Mouse (Mus musculus): ENCODE results near the gene Rnaseh2b. TPM values are rescaled to one million over a fixed set of nuclear protein-coding genes. Genes with fewer than 3 reads are reported as not detected.

Rnaseh2b gene
- total RNA-seq, 1 experiment, result 16.4 TPM

DNA sequence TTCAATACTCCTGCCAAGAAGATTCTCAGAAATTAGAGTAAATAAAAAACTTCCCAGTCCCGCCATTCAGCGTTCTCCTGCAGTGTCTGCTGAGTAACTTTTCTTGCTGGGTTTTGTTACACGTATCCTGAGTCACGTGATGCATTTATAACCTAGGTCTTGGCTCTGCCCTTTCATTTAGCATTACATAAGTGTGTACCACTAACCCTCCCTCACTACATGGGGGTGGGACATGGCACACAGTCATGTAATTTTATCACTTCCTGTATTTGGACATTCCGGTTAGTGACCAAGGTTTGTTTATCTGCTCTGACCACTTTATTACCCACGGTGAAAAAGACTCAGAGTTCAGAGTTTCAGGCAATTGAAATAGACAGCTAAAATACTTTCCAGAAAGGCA, 78.4 kb downstream of the Rnaseh2b start:
- Histone ChIP-seq H3K9me3 (ENCODE audit: control insufficient read depth, insufficient read depth, low read depth, low read length) (no peaks in the 10 kb centered on the region), H3K27ac (ENCODE audit: insufficient read depth, low read depth, low read length, poor library complexity, severe bottlenecking) (no peak overlapping the region), H3K9ac (ENCODE audit: insufficient read depth, low read depth, low read length, poor library complexity, severe bottlenecking) (no peak overlapping the region), H3K36me3 (ENCODE audit: control insufficient read depth, insufficient read depth, low read length, poor library complexity, severe bottlenecking) (peaks cover 11% of the 10 kb centered on the region; the same call in 1 of the 2 replicates), H3K4me3 (ENCODE audit: insufficient read depth in 1 of 2, low read depth in 1 of 2, low read length in 2 of 2, poor library complexity in 1 of 2, severe bottlenecking in 1 of 2) (no peak overlapping the region), H3K4me1 (ENCODE audit: control insufficient read depth in 2 of 2, insufficient read depth in 2 of 2, low read length in 2 of 2, poor library complexity in 1 of 2) (no peaks in the 10 kb centered on the region)
- no peak for DNase-seq (ENCODE audit: low read depth, low spot score)
- no peak for TF ChIP-seq ZNF384 (IDR thresholded peaks at IDR 0.05; ENCODE audit: low read depth, low read length)
- no peak for TF ChIP-seq CHD2 (IDR thresholded peaks at IDR 0.05; ENCODE audit: low read depth, low read length)
- TF ChIP-seq MAFK (IDR thresholded peaks at IDR 0.05; ENCODE audit: insufficient read depth, low read depth, low read length), result no peak
- no peak for TF ChIP-seq HCFC1 (IDR thresholded peaks at IDR 0.05; ENCODE audit: borderline replicate concordance, insufficient read depth, low read length)
- no peak for TF ChIP-seq ZC3H11A (IDR thresholded peaks at IDR 0.05; ENCODE audit: borderline replicate concordance, low read depth, low read length)
- in situ Hi-C loops (cut with MboI; ENCODE audit: low sequenced_read_pairs in 2 of 2, unreplicated experiment in 2 of 2), result no loop called here

DNA sequence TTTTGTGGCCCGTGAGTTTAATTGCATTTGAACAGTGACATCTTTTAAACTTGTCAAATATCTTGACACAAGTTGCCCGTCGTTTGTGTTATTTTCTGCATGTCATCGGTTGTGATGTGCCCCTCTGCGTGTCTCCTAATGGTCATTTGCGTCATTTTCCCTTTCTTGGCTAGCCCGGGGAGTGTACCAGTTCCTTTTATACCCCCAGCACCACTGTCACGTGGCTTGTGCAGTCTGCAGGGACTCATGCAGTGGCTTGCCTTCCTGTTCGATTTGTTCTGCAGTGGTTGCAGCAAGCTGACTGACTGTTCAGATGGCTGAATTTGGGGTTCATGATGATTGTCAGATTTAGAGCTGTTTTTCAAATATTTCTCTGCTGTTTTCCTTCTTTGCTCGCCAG, 81.6 kb downstream of the Rnaseh2b start:
- H3K9me3 ChIP-seq (ENCODE audit: control insufficient read depth, insufficient read depth, low read depth, low read length), result no peaks in the 10 kb centered on the region
- no peaks in the 10 kb centered on the region for H3K4me1 ChIP-seq (ENCODE audit: control insufficient read depth in 2 of 2, insufficient read depth in 2 of 2, low read length in 2 of 2, poor library complexity in 1 of 2)
- in situ Hi-C loops (cut with MboI; ENCODE audit: low sequenced_read_pairs in 2 of 2, unreplicated experiment in 2 of 2), result no loop called here
- peaks cover 11% of the 10 kb centered on the region for H3K36me3 ChIP-seq (ENCODE audit: control insufficient read depth, insufficient read depth, low read length, poor library complexity, severe bottlenecking)
- H3K27ac ChIP-seq (ENCODE audit: insufficient read depth, low read depth, low read length, poor library complexity, severe bottlenecking), result no peak overlapping the region
- DNase-seq (ENCODE audit: low read depth, low spot score), result no peak
- TF ChIP-seq ZC3H11A (IDR thresholded peaks at IDR 0.05; ENCODE audit: borderline replicate concordance, low read depth, low read length) (no peak), CHD2 (IDR thresholded peaks at IDR 0.05; ENCODE audit: low read depth, low read length) (no peak), MAFK (IDR thresholded peaks at IDR 0.05; ENCODE audit: insufficient read depth, low read depth, low read length) (no peak), ZNF384 (IDR thresholded peaks at IDR 0.05; ENCODE audit: low read depth, low read length) (no peak), HCFC1 (IDR thresholded peaks at IDR 0.05; ENCODE audit: borderline replicate concordance, insufficient read depth, low read length) (no peak)
- H3K9ac ChIP-seq (ENCODE audit: insufficient read depth, low read depth, low read length, poor library complexity, severe bottlenecking), result no peak overlapping the region
- H3K4me3 ChIP-seq (ENCODE audit: insufficient read depth in 1 of 2, low read depth in 1 of 2, low read length in 2 of 2, poor library complexity in 1 of 2, severe bottlenecking in 1 of 2), result no peak overlapping the region

GRCm38 (mm10) chr14:62375694-62376093, 83.3 kb downstream of the Rnaseh2b start:
- Histone ChIP-seq H3K9ac (ENCODE audit: insufficient read depth, low read depth, low read length, poor library complexity, severe bottlenecking) (no peak overlapping the region), H3K36me3 (ENCODE audit: control insufficient read depth, insufficient read depth, low read length, poor library complexity, severe bottlenecking) (peaks cover 7% of the 10 kb centered on the region), H3K4me3 (ENCODE audit: insufficient read depth in 1 of 2, low read depth in 1 of 2, low read length in 2 of 2, poor library complexity in 1 of 2, severe bottlenecking in 1 of 2) (no peak overlapping the region), H3K9me3 (ENCODE audit: control insufficient read depth, insufficient read depth, low read depth, low read length) (no peaks in the 10 kb centered on the region), H3K4me1 (ENCODE audit: control insufficient read depth in 2 of 2, insufficient read depth in 2 of 2, low read length in 2 of 2, poor library complexity in 1 of 2) (no peaks in the 10 kb centered on the region), H3K27ac (ENCODE audit: insufficient read depth, low read depth, low read length, poor library complexity, severe bottlenecking) (no peak overlapping the region)
- in situ Hi-C loops (cut with MboI; ENCODE audit: low sequenced_read_pairs in 2 of 2, unreplicated experiment in 2 of 2), result no loop called here
- TF ChIP-seq HCFC1 (IDR thresholded peaks at IDR 0.05; ENCODE audit: borderline replicate concordance, insufficient read depth, low read length), result no peak
- no peak for TF ChIP-seq CHD2 (IDR thresholded peaks at IDR 0.05; ENCODE audit: low read depth, low read length)
- TF ChIP-seq ZNF384 (IDR thresholded peaks at IDR 0.05; ENCODE audit: low read depth, low read length), result no peak
- TF ChIP-seq ZC3H11A (IDR thresholded peaks at IDR 0.05; ENCODE audit: borderline replicate concordance, low read depth, low read length), result no peak
- no peak for TF ChIP-seq MAFK (IDR thresholded peaks at IDR 0.05; ENCODE audit: insufficient read depth, low read depth, low read length)
- DNase-seq (ENCODE audit: low read depth, low spot score), result no peak

GRCm38 (mm10) chr14:62376115-62376514, 83.7 kb downstream of the Rnaseh2b start:
- Histone ChIP-seq H3K27ac (ENCODE audit: insufficient read depth, low read depth, low read length, poor library complexity, severe bottlenecking) (no peak overlapping the region), H3K4me1 (ENCODE audit: control insufficient read depth in 2 of 2, insufficient read depth in 2 of 2, low read length in 2 of 2, poor library complexity in 1 of 2) (no peaks in the 10 kb centered on the region), H3K9me3 (ENCODE audit: control insufficient read depth, insufficient read depth, low read depth, low read length) (no peaks in the 10 kb centered on the region), H3K36me3 (ENCODE audit: control insufficient read depth, insufficient read depth, low read length, poor library complexity, severe bottlenecking) (peaks cover 7% of the 10 kb centered on the region), H3K9ac (ENCODE audit: insufficient read depth, low read depth, low read length, poor library complexity, severe bottlenecking) (no peak overlapping the region), H3K4me3 (ENCODE audit: insufficient read depth in 1 of 2, low read depth in 1 of 2, low read length in 2 of 2, poor library complexity in 1 of 2, severe bottlenecking in 1 of 2) (no peak overlapping the region)
- TF ChIP-seq ZNF384 (IDR thresholded peaks at IDR 0.05; ENCODE audit: low read depth, low read length) (no peak), CHD2 (IDR thresholded peaks at IDR 0.05; ENCODE audit: low read depth, low read length) (no peak), HCFC1 (IDR thresholded peaks at IDR 0.05; ENCODE audit: borderline replicate concordance, insufficient read depth, low read length) (no peak), ZC3H11A (IDR thresholded peaks at IDR 0.05; ENCODE audit: borderline replicate concordance, low read depth, low read length) (no peak), MAFK (IDR thresholded peaks at IDR 0.05; ENCODE audit: insufficient read depth, low read depth, low read length) (no peak)
- in situ Hi-C loops (cut with MboI; ENCODE audit: low sequenced_read_pairs in 2 of 2, unreplicated experiment in 2 of 2), result no loop called here
- no peak for DNase-seq (ENCODE audit: low read depth, low spot score)

- H3K27ac ChIP-seq (ENCODE audit: insufficient read depth, low read depth, low read length, poor library complexity, severe bottlenecking), result no peak overlapping the region
- no peaks in the 10 kb centered on the region for H3K4me1 ChIP-seq (ENCODE audit: control insufficient read depth in 2 of 2, insufficient read depth in 2 of 2, low read length in 2 of 2, poor library complexity in 1 of 2)
- DNase-seq (ENCODE audit: low read depth, low spot score), result no peak
- in situ Hi-C loops (cut with MboI; ENCODE audit: low sequenced_read_pairs in 2 of 2, unreplicated experiment in 2 of 2), result no loop called here
- H3K36me3 ChIP-seq (ENCODE audit: control insufficient read depth, insufficient read depth, low read length, poor library complexity, severe bottlenecking), result peaks cover 5% of the 10 kb centered on the region; the same call in 1 of the 2 replicates
- no peak for TF ChIP-seq ZNF384 (IDR thresholded peaks at IDR 0.05; ENCODE audit: low read depth, low read length)
- no peak for TF ChIP-seq CHD2 (IDR thresholded peaks at IDR 0.05; ENCODE audit: low read depth, low read length)
- no peak for TF ChIP-seq HCFC1 (IDR thresholded peaks at IDR 0.05; ENCODE audit: borderline replicate concordance, insufficient read depth, low read length)
- no peak for TF ChIP-seq MAFK (IDR thresholded peaks at IDR 0.05; ENCODE audit: insufficient read depth, low read depth, low read length)
- no peak for TF ChIP-seq ZC3H11A (IDR thresholded peaks at IDR 0.05; ENCODE audit: borderline replicate concordance, low read depth, low read length)
- H3K4me3 ChIP-seq (ENCODE audit: insufficient read depth in 1 of 2, low read depth in 1 of 2, low read length in 2 of 2, poor library complexity in 1 of 2, severe bottlenecking in 1 of 2), result no peak overlapping the region
- no peaks in the 10 kb centered on the region for H3K9me3 ChIP-seq (ENCODE audit: control insufficient read depth, insufficient read depth, low read depth, low read length)
- no peak overlapping the region for H3K9ac ChIP-seq (ENCODE audit: insufficient read depth, low read depth, low read length, poor library complexity, severe bottlenecking)
These were observed 87.0 kb downstream of the Rnaseh2b start for GRCm38 (mm10) chr14:62379391-62379790.
